Mouse (Mus musculus) ES-CJ7 (cell line): ENCODE data around the gene Gm14685.
"Not testable (repeated sequence)": the region's sequence is repeated elsewhere in the genome, so short reads cannot be mapped to it uniquely, and the experiment has no call there.

ENCODE experiments used
- DNase-seq: peaks from one replicate; pipeline ENCODE4 v3.0.0; 2011; ENCODE audit warnings: low read depth, low spot score

Gm14685 gene

GRCm38 (mm10) chrX:73116747-73117146, at the start of gene Gm14685:
Gm14685 (plus strand) TSS chrX:73117047.
- DNase-seq: not testable (repeated sequence)

- DNase-seq: not testable (repeated sequence)
Observed at GRCm38 (mm10) chrX:73082267-73083055, 34.4 kb upstream of the Gm14685 start, which contains the start of gene Xlr4a. Xlr4a (minus strand) TSS chrX:73082478.

GRCm38 (mm10) chrX:73096941-73097508, 19.8 kb upstream of the Gm14685 start, which contains the start of gene Xlr3a:
Xlr3a (minus strand) TSS chrX:73097095.
- peak; percentile 55 for DNase-seq

GRCm38 (mm10) chrX:73122859-73123829, 6.3 kb downstream of the Gm14685 start:
- DNase-seq: not testable (repeated sequence)

GRCm38 (mm10) chrX:73143218-73143618, 26.4 kb downstream of the Gm14685 start:
- not testable (repeated sequence) for DNase-seq

GRCm38 (mm10) chrX:73148496-73148895, 31.6 kb downstream of the Gm14685 start, which contains the start of gene Xlr5b:
Xlr5b (plus strand) TSS chrX:73148796.
- not testable (repeated sequence) for DNase-seq

GRCm38 (mm10) chrX:73149350-73149749, 32.5 kb downstream of the Gm14685 start, which contains the start of gene DXBay18:
DXBay18 (minus strand) TSS chrX:73149450.
- DNase-seq: not testable (repeated sequence)

GRCm38 (mm10) chrX:73176889-73177288, 60.0 kb downstream of the Gm14685 start, which contains the start of gene Spin2d:
Spin2d (minus strand) TSS chrX:73176989.
- DNase-seq: not testable (repeated sequence)
